Mouse (Mus musculus): ENCODE measurements around the gene Wdr76.
"Not testable (repeated sequence)": the region's sequence is repeated elsewhere in the genome, so short reads cannot be mapped to it uniquely, and the experiment has no call there.

Wdr76 gene

GRCm38 (mm10) chr2:121505942-121506882, at the start of gene Wdr76, which contains the start of gene Mfap1a:
Gene Wdr76, plus strand, starts transcription at chr2:121506723.
Gene Mfap1a, minus strand, starts transcription at chr2:121506665.
- peak; percentile 84 to 85 for DNase-seq

- DNase-seq, result no peak
Observed at GRCm38 (mm10) chr2:121460071-121460470, 46.5 kb upstream of the Wdr76 start.

GRCm38 (mm10) chr2:121468982-121469381, 37.5 kb upstream of the Wdr76 start:
- DNase-seq, result not testable (repeated sequence)

GRCm38 (mm10) chr2:121472783-121473182, 33.7 kb upstream of the Wdr76 start:
- DNase-seq, result not testable (repeated sequence)

- peak; percentile 83 to 86 for DNase-seq
Observed at GRCm38 (mm10) chr2:121473301-121474179, 33.0 kb upstream of the Wdr76 start, which contains the start of gene Mfap1b. Gene Mfap1b, minus strand, starts transcription at chr2:121474067.

GRCm38 (mm10) chr2:121474180-121474535, 32.4 kb upstream of the Wdr76 start:
- no peak for DNase-seq

- DNase-seq, result not testable (repeated sequence)
Observed at GRCm38 (mm10) chr2:121475306-121475705, 31.2 kb upstream of the Wdr76 start.

- no peak for DNase-seq
Observed at GRCm38 (mm10) chr2:121477491-121478266, 28.8 kb upstream of the Wdr76 start.

- DNase-seq, result peak in 1 of 2 experiments; percentile 16
Observed at GRCm38 (mm10) chr2:121480498-121480897, 26.0 kb upstream of the Wdr76 start.

GRCm38 (mm10) chr2:121480916-121481315, 25.6 kb upstream of the Wdr76 start:
- not testable (repeated sequence) for DNase-seq

- DNase-seq, result no peak
Observed at GRCm38 (mm10) chr2:121483576-121483975, 22.9 kb upstream of the Wdr76 start.

- DNase-seq, result not testable (repeated sequence)
Observed at GRCm38 (mm10) chr2:121484403-121484802, 22.1 kb upstream of the Wdr76 start.

- not testable (repeated sequence) for DNase-seq
Observed at GRCm38 (mm10) chr2:121501550-121501949, 5.0 kb upstream of the Wdr76 start.

GRCm38 (mm10) chr2:121507173-121507950, 839 bp downstream of the Wdr76 start:
- no peak for DNase-seq

- DNase-seq, result no peak
Observed at GRCm38 (mm10) chr2:121507951-121508330, 1.4 kb downstream of the Wdr76 start.

- DNase-seq, result peak; percentile 16 to 45
Observed at GRCm38 (mm10) chr2:121509584-121509983, 3.1 kb downstream of the Wdr76 start.

- DNase-seq, result no peak
Observed at GRCm38 (mm10) chr2:121511401-121511800, 4.9 kb downstream of the Wdr76 start.

GRCm38 (mm10) chr2:121512991-121513765, 6.7 kb downstream of the Wdr76 start:
- DNase-seq, result not testable (repeated sequence)

- no peak for DNase-seq
Observed at GRCm38 (mm10) chr2:121514211-121514610, 7.7 kb downstream of the Wdr76 start.

GRCm38 (mm10) chr2:121518106-121518505, 11.6 kb downstream of the Wdr76 start:
- DNase-seq, result no peak

GRCm38 (mm10) chr2:121518711-121519110, 12.2 kb downstream of the Wdr76 start:
- DNase-seq, result not testable (repeated sequence)
